Mouse (Mus musculus): ENCODE measurements around the gene Rtraf.

DNA sequence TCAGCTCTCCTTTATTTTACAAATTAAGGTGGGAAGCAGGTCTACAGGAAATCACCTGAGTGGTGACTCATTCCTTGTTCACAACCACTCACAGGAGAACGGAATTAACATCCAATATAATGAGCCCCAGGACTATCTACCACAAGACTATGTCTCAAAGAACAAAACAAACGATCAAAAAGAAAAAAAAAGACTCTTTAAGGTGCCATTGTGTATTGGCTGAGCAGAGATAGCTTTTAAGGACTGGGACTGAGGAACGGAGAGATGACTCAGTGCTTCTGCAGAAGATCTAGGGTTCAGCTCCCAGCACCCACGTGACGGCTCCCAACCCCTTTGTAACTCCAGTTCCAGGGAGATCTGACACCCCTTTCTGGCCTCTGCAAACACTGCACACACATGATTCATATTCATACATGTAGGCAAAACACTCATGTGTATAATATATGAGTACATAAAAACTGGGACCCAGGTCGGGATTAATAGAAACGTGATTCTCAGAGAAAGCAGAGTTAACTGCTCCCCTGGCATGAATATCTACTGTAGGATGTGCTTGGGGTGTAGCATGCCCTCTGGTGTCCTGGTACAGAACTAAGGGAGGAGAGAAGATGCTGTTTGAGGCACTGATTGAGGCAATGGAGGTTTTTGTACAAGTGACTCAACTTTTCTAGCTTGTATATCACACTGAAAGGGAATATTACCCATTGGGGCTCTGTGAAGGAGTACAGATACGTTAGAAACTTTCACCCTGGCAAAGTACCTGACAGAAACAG is 37.9 kb upstream of the Rtraf start:
- TF ChIP-seq POLR2A (IDR thresholded peaks at IDR 0.05; ENCODE audit: insufficient read depth, low read depth, low read length), result no peak
- no peak for TF ChIP-seq CTCF (IDR thresholded peaks at IDR 0.05; ENCODE audit: insufficient read depth, low read depth, low read length)

All from olfactory bulb, adult 2 months (tissue).